Mouse (Mus musculus) ovary, postnatal 36 days (tissue): ENCODE data around the gene Med24.
"Not testable (repeated sequence)": the region's sequence is repeated elsewhere in the genome, so short reads cannot be mapped to it uniquely, and the experiment has no call there.

Experiments
- DNase-seq: peaks from one replicate; pipeline ENCODE4 v3.0.0; 2022; ENCODE audit warnings: low spot score, mixed read lengths

Gene Med24

GRCm38 (mm10) chr11:98693201-98693600, 36.0 kb downstream of the Med24 start:
- no peak for DNase-seq

DNA sequence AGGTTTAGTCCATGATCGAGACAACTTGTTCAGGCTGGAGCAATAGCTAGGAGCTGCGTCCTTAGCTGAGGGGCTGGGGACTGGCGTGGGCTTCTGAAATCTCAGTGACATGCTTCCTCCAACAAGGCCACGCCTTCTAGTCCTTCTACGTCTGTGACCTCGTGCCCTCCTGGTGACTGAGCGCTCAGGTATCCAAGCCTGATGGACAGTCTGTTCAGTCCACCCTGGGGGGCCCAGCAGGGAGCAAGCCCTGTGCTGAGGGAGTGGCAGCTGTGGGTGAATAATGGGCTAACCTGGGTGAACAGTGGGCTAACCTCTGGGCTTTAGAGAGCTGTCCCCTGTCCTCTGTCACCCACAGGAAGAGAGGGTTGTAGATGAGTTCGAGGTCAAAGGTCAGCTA, 41.2 kb downstream of the Med24 start:
- DNase-seq: no peak

- no peak for DNase-seq
Observed at GRCm38 (mm10) chr11:98686976-98687375, 42.3 kb downstream of the Med24 start.

DNA sequence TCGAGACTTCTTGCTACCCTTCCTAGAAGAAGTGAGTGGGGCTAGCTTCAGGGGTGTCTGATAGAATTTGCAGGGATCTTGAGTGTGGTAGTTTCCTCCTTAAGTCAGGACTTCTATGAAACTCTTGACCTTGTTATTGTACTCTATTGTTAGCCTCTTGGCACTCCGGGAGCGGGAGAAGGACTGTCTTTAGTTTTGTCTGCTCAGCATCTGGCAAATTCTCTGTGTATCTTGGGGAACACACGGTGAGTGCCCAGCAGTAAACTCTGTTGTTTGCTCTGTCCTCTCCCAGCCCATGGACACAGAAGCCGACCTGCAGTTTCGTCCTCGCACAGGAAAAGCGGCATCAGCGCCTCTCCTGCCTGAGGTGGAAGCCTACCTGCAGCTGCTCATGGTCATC, 43.6 kb downstream of the Med24 start:
- no peak for DNase-seq

DNA sequence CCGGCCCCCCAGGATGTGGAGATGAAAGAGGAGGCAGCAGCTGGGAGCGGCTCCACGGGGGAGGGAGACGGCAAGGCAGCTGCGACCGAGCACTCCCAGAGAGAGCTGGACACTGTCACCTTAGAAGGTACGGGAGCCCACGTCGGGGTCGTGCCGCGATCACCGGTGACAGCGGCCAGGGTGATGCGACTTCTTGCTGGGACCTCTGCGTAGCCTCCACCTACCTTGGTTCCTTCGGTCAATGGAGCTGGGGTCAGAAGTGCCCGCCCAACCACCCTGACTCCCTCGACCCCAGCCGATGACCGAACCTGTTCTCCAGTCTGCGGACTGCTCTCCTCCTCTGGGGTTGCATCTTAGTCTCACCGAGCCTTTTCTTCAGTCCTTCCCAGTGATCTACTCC, 46.4 kb downstream of the Med24 start:
- DNase-seq: no peak

DNA sequence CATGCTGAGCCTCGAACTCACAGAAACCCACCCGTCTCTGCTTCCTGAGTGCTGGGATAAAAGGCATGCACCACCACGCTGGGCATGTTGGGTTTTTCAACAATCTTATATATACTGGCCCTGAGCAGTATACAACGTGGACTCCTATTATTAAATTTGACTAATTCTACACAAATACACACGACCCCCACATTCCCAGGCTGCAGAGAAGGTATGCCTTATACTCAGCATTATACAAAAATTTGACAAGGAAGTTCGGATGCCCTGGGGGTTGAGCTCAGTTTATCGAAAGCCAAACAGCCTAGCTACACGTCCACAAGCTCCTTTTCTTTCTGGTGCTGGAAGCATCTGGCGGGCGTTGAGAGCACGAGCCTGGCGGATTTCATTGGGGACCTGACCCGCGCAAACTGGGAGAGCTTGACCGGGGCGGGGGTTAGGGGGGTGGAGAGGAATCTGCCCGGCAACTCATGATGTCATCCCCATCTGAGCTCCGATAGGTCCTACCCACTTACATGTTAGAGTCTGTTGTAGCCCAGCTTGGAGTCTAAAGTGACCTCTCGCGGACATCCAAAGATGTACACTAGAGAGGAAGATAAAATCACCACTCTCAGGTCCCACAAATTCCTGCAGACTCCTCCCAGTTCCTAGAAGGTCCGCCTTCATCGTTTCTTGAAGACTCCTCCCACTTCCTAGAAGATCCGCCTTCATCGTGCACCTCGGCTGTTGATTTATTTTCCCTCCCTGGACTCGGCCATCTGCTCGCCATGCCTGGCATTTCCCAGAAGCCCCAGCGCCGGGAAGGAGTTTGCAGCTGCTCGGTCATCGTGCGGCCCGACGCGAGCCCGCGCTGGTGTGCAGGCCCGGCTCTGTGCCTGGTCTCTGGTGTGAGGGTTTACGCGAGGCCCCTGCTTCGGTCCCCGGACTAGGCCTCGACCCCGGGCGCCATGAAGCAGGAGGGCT, 47.2 kb downstream of the Med24 start, which contains the start of gene Psmd3:
TSS of gene Psmd3 (plus strand) at position 769 of the 960 bp plus-strand sequence.
- DNase-seq: peak; percentile 97

DNA sequence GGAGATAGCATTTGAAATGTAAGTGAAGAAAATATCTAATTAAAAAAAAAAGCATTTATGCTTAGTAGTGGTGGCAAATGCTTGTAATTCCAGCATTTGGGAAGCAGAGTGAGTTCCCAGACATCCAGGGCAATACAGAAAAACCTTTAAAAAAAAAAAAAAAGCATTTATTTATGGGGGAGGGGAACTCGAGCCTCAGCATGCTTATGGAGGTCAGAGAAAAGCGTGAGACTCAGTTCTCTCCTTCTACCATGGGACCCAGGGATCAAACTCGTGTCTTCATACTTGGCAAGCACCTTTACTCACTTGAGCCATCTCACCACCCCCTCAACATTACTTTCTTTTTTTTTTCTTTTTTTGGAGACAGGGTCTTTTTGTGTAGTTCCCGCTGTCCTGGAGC, 48.0 kb downstream of the Med24 start:
- no peak for DNase-seq

DNA sequence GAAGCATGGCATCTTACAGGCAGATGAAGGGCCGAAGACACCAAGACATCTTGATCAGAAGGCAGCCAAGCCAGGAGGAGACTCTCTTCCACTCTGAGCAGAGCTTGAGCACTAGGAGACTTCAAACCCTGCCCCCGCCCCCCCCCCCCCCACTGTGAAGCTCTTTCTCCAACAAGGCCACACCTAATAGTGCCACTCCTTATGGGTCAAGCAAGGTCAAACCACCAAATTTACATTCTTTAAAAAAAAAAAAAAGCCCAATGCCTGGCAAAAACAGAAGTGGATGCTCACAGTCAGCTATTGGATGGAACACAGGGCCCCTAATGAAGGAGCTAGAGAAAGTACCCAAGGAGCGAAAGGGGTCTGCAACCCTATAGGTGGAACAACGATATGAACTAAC, 48.6 kb downstream of the Med24 start:
- DNase-seq: not testable (repeated sequence)

DNA sequence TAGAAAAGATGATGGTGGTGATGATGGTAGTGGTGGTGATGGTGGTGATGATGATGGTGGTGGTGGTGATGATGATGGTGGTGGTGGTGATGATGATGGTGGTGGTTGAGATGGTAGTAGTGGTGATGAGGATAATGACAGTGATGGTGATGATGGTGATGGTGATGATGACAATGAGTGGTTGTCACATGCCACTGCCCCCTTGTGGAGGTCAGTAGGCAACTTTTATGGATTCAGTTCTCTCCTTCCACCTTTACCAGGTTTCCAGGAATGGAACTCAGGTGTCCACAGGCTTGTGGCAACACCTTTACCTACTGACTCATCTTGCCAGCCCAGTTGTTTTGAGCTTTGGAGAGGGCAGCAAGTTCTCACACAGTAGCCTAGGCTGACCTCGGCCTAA, 49.2 kb downstream of the Med24 start:
- DNase-seq: no peak

DNA sequence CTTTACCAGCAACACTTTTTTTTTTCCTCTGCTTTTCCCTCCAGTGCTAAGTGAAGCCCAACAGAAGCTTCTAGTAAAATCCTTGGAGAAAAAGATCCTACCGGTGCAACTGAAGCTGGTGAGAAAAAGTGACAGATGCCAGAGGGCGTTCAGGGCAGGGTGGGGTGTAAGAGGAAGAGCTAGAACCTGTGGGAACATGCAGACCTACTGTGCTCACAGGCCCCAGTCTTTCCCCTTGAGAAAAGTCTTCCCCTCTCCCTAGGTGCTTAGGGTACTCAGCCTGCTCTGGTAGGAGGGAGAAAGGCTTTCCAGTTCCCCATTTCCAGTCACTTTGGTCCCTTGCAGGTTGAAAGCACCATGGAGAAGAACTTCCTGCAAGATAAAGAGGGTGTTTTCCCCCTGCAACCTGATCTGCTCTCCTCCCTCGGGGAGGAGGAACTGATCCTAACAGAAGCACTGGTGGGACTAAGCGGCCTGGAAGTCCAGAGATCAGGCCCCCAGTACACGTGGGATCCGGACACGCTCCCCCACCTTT, 53.3 kb downstream of the Med24 start:
- DNase-seq: no peak

GRCm38 (mm10) chr11:98673136-98673535, 56.1 kb downstream of the Med24 start:
- peak; percentile 67 for DNase-seq

DNA sequence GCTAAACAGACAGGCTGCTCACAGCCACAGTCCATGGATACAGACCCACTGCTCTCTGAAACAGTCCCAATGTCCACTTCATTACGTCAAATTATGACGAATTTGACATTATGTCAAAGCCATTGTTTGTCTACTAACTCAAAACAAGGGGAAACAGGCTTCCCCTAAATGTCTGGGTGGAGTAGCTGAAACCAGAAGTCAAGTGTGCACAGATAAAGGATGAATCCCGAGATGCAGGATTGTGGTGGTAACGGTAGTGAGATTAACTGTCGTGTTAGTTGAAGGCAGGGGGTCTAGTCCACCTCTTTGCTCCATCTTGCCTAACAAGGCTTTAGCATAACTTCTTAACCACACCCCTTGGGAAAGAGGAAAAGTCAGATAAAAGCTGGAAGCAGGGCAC, 56.8 kb downstream of the Med24 start:
- DNase-seq: no peak

DNA sequence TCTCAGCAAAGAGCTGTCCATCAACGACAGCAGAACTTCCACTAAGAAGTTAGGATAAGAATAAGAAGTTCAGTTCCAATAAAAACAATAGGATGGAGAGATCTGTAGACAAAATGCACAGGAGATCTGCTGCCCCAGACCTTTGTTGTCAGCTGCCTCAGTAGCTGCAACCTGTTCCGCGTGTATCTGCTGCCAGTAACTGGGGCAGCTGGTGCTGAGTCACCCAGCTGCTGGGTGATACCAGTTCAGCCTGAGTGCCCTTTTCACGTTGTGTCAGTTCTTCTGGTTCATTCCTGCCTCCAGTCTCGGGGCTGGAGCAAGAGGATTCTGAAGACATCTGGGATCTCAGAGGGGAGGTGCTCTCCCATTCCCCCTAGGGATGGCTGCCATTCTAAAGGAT, 57.4 kb downstream of the Med24 start:
- DNase-seq: no peak

GRCm38 (mm10) chr11:98671284-98671815, 57.9 kb downstream of the Med24 start:
- DNase-seq: no peak

- no peak for DNase-seq
Observed at GRCm38 (mm10) chr11:98668984-98669383, 60.3 kb downstream of the Med24 start.

- no peak for DNase-seq
Observed at GRCm38 (mm10) chr11:98664091-98664490, 65.1 kb downstream of the Med24 start, which contains the start of gene Gsdma. TSS of gene Gsdma (plus strand) at chr11:98664351.

GRCm38 (mm10) chr11:98660517-98660916, 68.7 kb downstream of the Med24 start:
- no peak for DNase-seq

- DNase-seq: peak; percentile 51
Observed at GRCm38 (mm10) chr11:98655076-98655475, 74.2 kb downstream of the Med24 start.
